Mouse (Mus musculus): ENCODE measurements around the gene Bclaf3. TPM values are rescaled to one million over a fixed set of nuclear protein-coding genes. Genes with fewer than 3 reads are reported as not detected.

Gene Bclaf3
- 10 to 100 TPM; 21.7 to 24.3 TPM for total RNA-seq (2023)

GRCm38 (mm10) chrX:159526388-159526787 is at the start of gene Bclaf3:
Bclaf3 (plus strand) TSS chrX:159526688.

GRCm38 (mm10) chrX:159626907-159627587 is 100.6 kb downstream of the Bclaf3 start, which contains the start of gene Sh3kbp1:
Sh3kbp1 (plus strand) TSS chrX:159627272.

Other genes with a start within 250 kb of the Bclaf3 start
- 10 to 100 TPM; 41.0 to 47.2 TPM for gene Eif1ax, start 154.5 kb upstream of the Bclaf3 start, total RNA-seq (2023)
- not detected for gene Map7d2, start 112.1 kb upstream of the Bclaf3 start, total RNA-seq (2023)
- 100 to 1,000 TPM; 268 to 305 TPM for gene Sh3kbp1, start 100.6 kb downstream of the Bclaf3 start, total RNA-seq (2023)

Data from T-cell, adult 66 days (primary cell).